13 mouse cellular contexts compared by ENCODE assay signal in the genomic region with DNA sequence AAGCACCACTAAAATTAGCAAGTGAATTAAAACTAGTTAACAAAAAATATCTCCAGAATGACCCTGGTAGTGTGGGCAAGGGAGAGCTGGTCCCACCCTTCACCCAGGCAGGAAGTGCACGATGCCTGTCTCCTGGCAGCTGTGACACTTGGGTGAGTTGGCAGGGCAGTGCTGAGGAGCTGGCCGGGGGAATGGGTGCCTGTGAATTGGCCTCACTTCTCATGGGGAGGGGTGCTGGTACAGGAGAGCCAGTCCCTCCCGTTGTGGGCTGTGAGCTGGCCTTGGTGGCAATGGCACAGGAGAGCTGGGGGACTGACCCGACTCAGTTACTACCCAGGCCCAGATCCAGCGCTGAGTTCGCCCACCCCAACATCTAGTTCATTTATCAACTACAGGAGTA. TPM values are rescaled to one million over a fixed set of nuclear protein-coding genes. Genes with fewer than 3 reads are reported as not detected.
DNase-seq lines count a peak whose midpoint lies in the region; ATAC-seq lines count a peak whose summit lies in the region.
"Had no signal": no experiment of that assay in that cellular context is flagged by ENCODE, and none has a peak within 500 bp of the region (broad histone marks: within the 10 kb centered on the region; RNA-seq: fewer than 3 reads in every experiment).

No protein-coding gene starts in this region.

- no peak overlapping the region for H3K9ac ChIP-seq in kidney, embryonic 14.5 days (ENCODE audit: low read depth, low read length)
- H3K9ac ChIP-seq: intestine, embryonic 15.5 days; liver, embryonic 15.5 days had no signal

- H3K27me3 ChIP-seq in kidney, embryonic 14.5 days (ENCODE audit: control insufficient read depth, insufficient read depth, low read length), result no peaks in the 10 kb centered on the region
- H3K27me3 ChIP-seq: intestine, embryonic 15.5 days; liver, embryonic 15.5 days had no signal

- H3K36me3 ChIP-seq in kidney, embryonic 14.5 days (ENCODE audit: control insufficient read depth, insufficient read depth, low read length), result peaks cover 40% of the 10 kb centered on the region

- H3K4me1 ChIP-seq in kidney, embryonic 14.5 days (ENCODE audit: control insufficient read depth, insufficient read depth, low read length), result no peaks in the 10 kb centered on the region
- H3K4me1 ChIP-seq: forebrain, embryonic 10.5 days; intestine, embryonic 15.5 days; midbrain, embryonic 10.5 days had no signal

- 82% methylated on average over 6 of the region's 6 CpGs for WGBS in kidney, embryonic 14.5 days

- H3K27ac ChIP-seq in kidney, embryonic 14.5 days (ENCODE audit: low read depth, low read length), result no peak overlapping the region
- H3K27ac ChIP-seq: forebrain, embryonic 10.5 days; intestine, embryonic 15.5 days; liver, embryonic 15.5 days; midbrain, embryonic 10.5 days had no signal

- ATAC-seq in kidney, embryonic 14.5 days (ENCODE audit: low FRiP score, low TSS enrichment), result no peak
- no peak for ATAC-seq in cerebellum, adult (ENCODE audit: insufficient number of reproducible peaks, low FRiP score, low TSS enrichment)
- ATAC-seq: intestine, embryonic 15.5 days had no signal

- H3K9me3 ChIP-seq in kidney, embryonic 14.5 days (ENCODE audit: control insufficient read depth, low read length), result no peaks in the 10 kb centered on the region
- H3K9me3 ChIP-seq: forebrain, embryonic 10.5 days; intestine, embryonic 15.5 days; liver, embryonic 15.5 days; midbrain, embryonic 10.5 days had no signal

- peak; percentile 66 for DNase-seq in adrenal gland, adult 2 months
- no peak for DNase-seq in adrenal gland, postnatal 4 days (ENCODE audit: low spot score in 2 of 2)
- peak; percentile 27 for DNase-seq in kidney, postnatal 10 days
- DNase-seq in thymus, postnatal 14 days, result peak; percentile 13
- no peak for DNase-seq in thymus, postnatal 25 days
- DNase-seq in spleen, postnatal 36 days (ENCODE audit: low spot score in 2 of 2), result peak; percentile 58 to 62
- DNase-seq: heart, postnatal 36 days had no signal

- H3K4me3 ChIP-seq in kidney, embryonic 14.5 days (ENCODE audit: low read length), result no peak overlapping the region
- H3K4me3 ChIP-seq: forebrain, embryonic 10.5 days; intestine, embryonic 15.5 days; liver, embryonic 15.5 days; midbrain, embryonic 10.5 days had no signal

- no peak overlapping the region for H3K4me2 ChIP-seq in kidney, embryonic 14.5 days (replicated peaks; ENCODE audit: low read depth, low read length)
- H3K4me2 ChIP-seq: intestine, embryonic 15.5 days; liver, embryonic 15.5 days had no signal

RNA-seq across cellular contexts. Expression of a gene that starts 16.4 kb away (rescaled TPM):
- 100 to 1,000 TPM in 1 of 2 experiments, 10 to 100 TPM in 1; 94.9 to 150 TPM for total RNA-seq in adrenal gland, adult 2 months (2021)
- polyA plus RNA-seq in adrenal gland, adult 2 months (2012; rRNA removed), result 129 and 162 TPM in 2 replicates
- total RNA-seq in adrenal gland, postnatal 4 days (2021), result 100 to 1,000 TPM; 108 to 113 TPM
- polyA plus RNA-seq in kidney, embryonic 14.5 days (2014; fragmentation: Nextera tagmentation; extraction: Ambion mirVana), result 45.7 and 68.1 TPM in 2 replicates

Comparison
In these comparisons a context has a peak if more than half of its experiments do, and no peak if none do; other contexts are left out.
1. DNase-seq: peak in adrenal gland, adult 2 months (single experiment), kidney, postnatal 10 days (single experiment), thymus, postnatal 14 days (single experiment) and spleen, postnatal 36 days (2 of 2); none in adrenal gland, postnatal 4 days (0 of 2) and thymus, postnatal 25 days (single experiment).